In the genomic region with DNA sequence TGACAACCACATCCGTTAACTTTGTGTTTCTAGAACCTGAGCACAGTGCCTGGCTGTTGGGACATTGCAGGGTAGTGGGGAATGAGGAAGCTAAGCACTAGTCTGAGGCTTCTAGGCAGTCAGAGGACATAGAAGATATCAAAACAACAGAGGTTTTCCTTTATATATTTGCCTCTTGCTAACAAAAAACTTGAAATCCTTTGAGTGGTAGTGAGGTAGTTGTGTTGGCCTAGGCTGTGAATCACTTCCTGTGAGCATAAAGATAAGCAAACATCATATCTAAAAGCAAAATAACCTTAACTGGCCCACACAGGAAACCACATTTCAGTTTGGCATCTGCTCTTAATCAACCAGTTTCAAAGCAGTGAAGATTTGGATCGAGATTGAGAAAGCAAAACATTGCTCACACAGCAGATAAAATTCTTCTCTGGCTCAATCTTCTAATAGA, we compare ENCODE assay signal across 14 mouse cellular contexts. TPM values are rescaled to one million over a fixed set of nuclear protein-coding genes. Genes with fewer than 3 reads are reported as not detected.
DNase-seq lines count a peak whose midpoint lies in the region; ATAC-seq and TF ChIP-seq lines count a peak whose summit lies in the region.
"Had no signal": no experiment of that assay in that cellular context is flagged by ENCODE, and none has a peak within 500 bp of the region (broad histone marks: within the 10 kb centered on the region; RNA-seq: fewer than 3 reads in every experiment).

No protein-coding gene starts in this region.

- no peaks in the 10 kb centered on the region for H3K79me2 ChIP-seq in liver, adult 2 months (ENCODE audit: control insufficient read depth, insufficient read depth, low read length)
- no peaks in the 10 kb centered on the region for H3K79me2 ChIP-seq in myocyte (ENCODE audit: control insufficient read depth, insufficient read depth)

- no peak overlapping the region for H3K9ac ChIP-seq in liver, adult 2 months (ENCODE audit: low read depth, low read length)
- H3K9ac ChIP-seq in forebrain, embryonic 13.5 days, result no peak overlapping the region
- H3K9ac ChIP-seq in hindbrain, embryonic 11.5 days (ENCODE audit: low read depth, low read length), result no peak overlapping the region

- no peaks in the 10 kb centered on the region for H3K36me3 ChIP-seq in liver, adult 2 months (ENCODE audit: control insufficient read depth, insufficient read depth, low read length)
- H3K36me3 ChIP-seq in myocyte (ENCODE audit: control insufficient read depth, insufficient read depth), result no peaks in the 10 kb centered on the region
- H3K36me3 ChIP-seq in forebrain, embryonic 13.5 days (ENCODE audit: poor library complexity, severe bottlenecking), result no peaks in the 10 kb centered on the region
- H3K36me3 ChIP-seq in hindbrain, embryonic 11.5 days (ENCODE audit: control insufficient read depth, insufficient read depth, low read length), result no peaks in the 10 kb centered on the region

- peak overlapping the region; percentile 17; the same call in 1 of the 2 replicates for H3K4me3 ChIP-seq in liver, adult 2 months (ENCODE audit: insufficient read depth, low read depth, low read length)
- H3K4me3 ChIP-seq in myocyte, result no peak overlapping the region
- no peak overlapping the region for H3K4me3 ChIP-seq in forebrain, embryonic 13.5 days
- no peak overlapping the region for H3K4me3 ChIP-seq in hindbrain, embryonic 11.5 days (ENCODE audit: low read depth, low read length)
- H3K4me3 ChIP-seq: erythroblast, embryonic 14.5 days had no signal

- no peak overlapping the region for H3K27ac ChIP-seq in liver, adult 2 months (replicated peaks; ENCODE audit: insufficient read depth, low read depth, low read length)
- H3K27ac ChIP-seq in forebrain, embryonic 13.5 days, result no peak overlapping the region
- H3K27ac ChIP-seq in hindbrain, embryonic 11.5 days (ENCODE audit: low read depth, low read length), result no peak overlapping the region

- H3K27me3 ChIP-seq in liver, adult 2 months (ENCODE audit: control insufficient read depth, insufficient read depth, low read length), result no peaks in the 10 kb centered on the region
- H3K27me3 ChIP-seq in myocyte (ENCODE audit: control insufficient read depth, insufficient read depth, insufficient read length), result no peaks in the 10 kb centered on the region
- no peaks in the 10 kb centered on the region for H3K27me3 ChIP-seq in forebrain, embryonic 13.5 days
- H3K27me3 ChIP-seq in hindbrain, embryonic 11.5 days (ENCODE audit: control insufficient read depth, insufficient read depth, low read length), result no peaks in the 10 kb centered on the region

- peak overlapping the region; percentile 16 for H3K4me2 ChIP-seq in myocyte (ENCODE audit: low read depth)
- H3K4me2 ChIP-seq in forebrain, embryonic 13.5 days, result no peak overlapping the region
- no peak overlapping the region for H3K4me2 ChIP-seq in hindbrain, embryonic 11.5 days (replicated peaks; ENCODE audit: low read depth, low read length)

- no peaks in the 10 kb centered on the region for H3K9me3 ChIP-seq in forebrain, embryonic 13.5 days (replicated peaks)
- H3K9me3 ChIP-seq in hindbrain, embryonic 11.5 days (ENCODE audit: control insufficient read depth, low read length), result no peaks in the 10 kb centered on the region

- H3K4me1 ChIP-seq in liver, adult 2 months (ENCODE audit: control insufficient read depth, insufficient read depth, low read length), result no peaks in the 10 kb centered on the region
- H3K4me1 ChIP-seq in forebrain, embryonic 13.5 days, result no peaks in the 10 kb centered on the region
- no peaks in the 10 kb centered on the region for H3K4me1 ChIP-seq in hindbrain, embryonic 11.5 days (replicated peaks; ENCODE audit: control insufficient read depth, insufficient read depth, low read length)

- 44% methylated on average over 2 of the region's 2 CpGs for WGBS in liver, adult 2 months
- WGBS in forebrain, embryonic 13.5 days, result 70% methylated on average over 2 of the region's 2 CpGs
- 50% methylated on average over 2 of the region's 2 CpGs for WGBS in hindbrain, embryonic 11.5 days

- DNase-seq in liver, adult 2 months (ENCODE audit: extremely low read depth, low read depth, low spot score), result peak; percentile 13
- no peak for DNase-seq in liver
- peak; percentile 71 to 80 for DNase-seq in CD8-positive naive resting alpha-beta T cell, adult 2 months (ENCODE audit: low read depth in 2 of 2, low spot score in 2 of 2)
- no peak for DNase-seq in layer of hippocampus, adult 8-10 months (ENCODE audit: low spot score in 2 of 2)
- DNase-seq in hindbrain, embryonic 11.5 days (ENCODE audit: low spot score), result no peak
- DNase-seq: cerebellum, adult 18-20 months had no signal

- no peak for TF ChIP-seq CTCF in liver, adult 2 months (IDR thresholded peaks at IDR 0.05; ENCODE audit: low read depth, low read length)

- peak; percentile 50 for ATAC-seq in common myeloid progenitor, adult 5-6 weeks (replicated peaks; ENCODE audit: low read depth, poor library complexity, severe bottlenecking)
- ATAC-seq in forebrain, embryonic 13.5 days, result no peak
- ATAC-seq in hindbrain, embryonic 11.5 days (ENCODE audit: low FRiP score), result no peak

- H3ac ChIP-seq in myocyte (ENCODE audit: control insufficient read depth, insufficient read length), result no peak overlapping the region

- TF ChIP-seq POLR2A in liver, adult 2 months (IDR thresholded peaks at IDR 0.05; ENCODE audit: extremely low read depth, insufficient read depth, low read length), result no peak
- TF ChIP-seq POLR2A in myocyte (IDR thresholded peaks at IDR 0.05; ENCODE audit: insufficient read length, low read depth), result no peak

TF ChIP-seq in myocyte, 11 proteins besides CTCF, POLR2A, EP300 and RAD21:
- TF ChIP-seq TCF12 (IDR thresholded peaks at IDR 0.05; ENCODE audit: insufficient read depth, poor library complexity, severe bottlenecking) (peak; percentile 15), TCF3 (IDR thresholded peaks at IDR 0.05; ENCODE audit: insufficient read length, low read depth) (no peak), CEBPB (IDR thresholded peaks at IDR 0.05; ENCODE audit: insufficient read depth, poor library complexity, severe bottlenecking) (peak; percentile 59; the same call in 1 of the 2 replicates), MYOD1 (IDR thresholded peaks at IDR 0.05; ENCODE audit: control insufficient read depth in 1 of 3, insufficient read length in 2 of 3, low read depth in 2 of 3) (no peak), REST (IDR thresholded peaks at IDR 0.05; ENCODE audit: insufficient read depth, insufficient read length) (no peak)
TF ChIP-seq in myocyte: peak in this region for 2.

RNA-seq across cellular contexts. Expression of gene Cd53, which starts 1.5 kb away (rescaled TPM):
- 13.0 and 14.2 TPM in 2 replicates for total RNA-seq in liver, adult 2 months (2014; rRNA removed)
- 1.5 and 3.0 TPM in 2 replicates for polyA plus RNA-seq in liver, adult 2 months (2012; rRNA removed)
- total RNA-seq in common myeloid progenitor, adult 5-6 weeks (2017), result 158 and 179 TPM in 2 replicates
- 3.4 TPM for polyA plus RNA-seq in myocyte (2012; fragmentation: generic; extraction: Trizol)
- polyA plus RNA-seq in forebrain, embryonic 13.5 days (2015; fragmentation: Nextera tagmentation; extraction: Ambion mirVana), result 2.2 TPM in 2 replicates
- total RNA-seq in layer of hippocampus, adult 8-10 months (2022), result 10 to 100 TPM in 2 of 4 experiments, 1 to 10 TPM in 2; 8.9 to 43.7 (median 21.5) TPM
- 4.3 and 4.5 TPM in 2 replicates for polyA plus RNA-seq in hindbrain, embryonic 11.5 days (2014; fragmentation: Nextera tagmentation; extraction: Ambion mirVana)
- polyA plus RNA-seq: erythroblast, embryonic 14.5 days had no signal

RNA-seq across cellular contexts. Expression of gene Olfr266, which starts 37.6 kb away (rescaled TPM):
- not detected in 2 replicates for total RNA-seq in liver, adult 2 months (2014; rRNA removed)
- not detected in 2 replicates for polyA plus RNA-seq in liver, adult 2 months (2012; rRNA removed)
- total RNA-seq in common myeloid progenitor, adult 5-6 weeks (2017), result not detected in 2 replicates
- polyA plus RNA-seq in myocyte (2012; fragmentation: generic; extraction: Trizol), result not detected
- polyA plus RNA-seq in forebrain, embryonic 13.5 days (2015; fragmentation: Nextera tagmentation; extraction: Ambion mirVana), result not detected in 2 replicates
- not detected for total RNA-seq in layer of hippocampus, adult 8-10 months (2022)
- polyA plus RNA-seq in hindbrain, embryonic 11.5 days (2014; fragmentation: Nextera tagmentation; extraction: Ambion mirVana), result not detected in 2 replicates
- total RNA-seq: adrenal gland, adult 18-20 months; layer of hippocampus, postnatal 10 days had no signal
- polyA plus RNA-seq: erythroblast, embryonic 14.5 days; heart, embryonic 14.5 days; lung, embryonic 16.5 days had no signal

Comparison
In these comparisons a context has a peak if more than half of its experiments do, and no peak if none do; other contexts are left out.
1. DNase-seq: peak in liver, adult 2 months (single experiment) and CD8-positive naive resting alpha-beta T cell, adult 2 months (2 of 2); none in liver (single experiment), layer of hippocampus, adult 8-10 months (0 of 2) and hindbrain, embryonic 11.5 days (single experiment).